In genomic region chr10:107934055-107934454, GRCm38 (mm10) we compare ENCODE assay signal across 27 mouse cellular contexts. TPM values are rescaled to one million over a fixed set of nuclear protein-coding genes. Genes with fewer than 3 reads are reported as not detected.
DNase-seq lines count a peak whose midpoint lies in the region; ATAC-seq and TF ChIP-seq lines count a peak whose summit lies in the region.
"Had no signal": no experiment of that assay in that cellular context is flagged by ENCODE, and none has a peak within 500 bp of the region (broad histone marks: within the 10 kb centered on the region; RNA-seq: fewer than 3 reads in every experiment).

No protein-coding gene starts in this region.

- H3K36me3 ChIP-seq in liver, adult 2 months (ENCODE audit: control insufficient read depth, insufficient read depth, low read length): no peaks in the 10 kb centered on the region
- H3K36me3 ChIP-seq in liver, embryonic 12.5 days: no peaks in the 10 kb centered on the region
- H3K36me3 ChIP-seq in small intestine, adult 2 months (ENCODE audit: control insufficient read depth, insufficient read depth, low read length): no peaks in the 10 kb centered on the region
- H3K36me3 ChIP-seq: embryonic facial prominence, embryonic 13.5 days; embryonic facial prominence, embryonic 15.5 days; forebrain, embryonic 10.5 days; forebrain, embryonic 12.5 days; G1E had no signal

- DNase-seq in liver, adult 2 months (ENCODE audit: extremely low read depth, low read depth, low spot score): peak; percentile 75
- DNase-seq in Patski (ENCODE audit: low read depth, low spot score): no peak
- DNase-seq in adrenal gland, postnatal 25 days: no peak
- DNase-seq in cerebellum, postnatal 10 days: no peak
- no peak for DNase-seq in embryo, embryonic 10.5 days (ENCODE audit: low spot score)
- DNase-seq: adrenal gland, postnatal 14 days; B cell, adult 2 months; cerebellum, adult 11 months; cerebellum, adult 18-20 months; cerebellum, adult 8-10 months; cerebellum, adult 9-11 months; cerebellum, postnatal 25 days; embryo, embryonic 11 days had no signal

- no peaks in the 10 kb centered on the region for H3K79me2 ChIP-seq in liver, adult 2 months (ENCODE audit: control insufficient read depth, insufficient read depth, low read length)

- POLR2A ChIA-PET in Patski (lab: Charles Lee): interaction anchor here (0.5 kb wide), 1 partner anchor 179 kb away, joined by 3 read pairs; no protein-coding TSS in a partner anchor

- no peak for TF ChIP-seq POLR2A in liver, adult 2 months (IDR thresholded peaks at IDR 0.05; ENCODE audit: extremely low read depth, insufficient read depth, low read length)
- TF ChIP-seq POLR2A in small intestine, adult 2 months (IDR thresholded peaks at IDR 0.05; ENCODE audit: low read depth, low read length): no peak

- no peak for ATAC-seq in liver, embryonic 12.5 days
- peak; percentile 46 for ATAC-seq in Patski
- ATAC-seq in megakaryocyte, adult 5-6 weeks (ENCODE audit: poor library complexity, severe bottlenecking): 0 out of 2 replicates have a peak, but pooled peaks have one; percentile 19
- ATAC-seq: CD4-positive, CD25-positive, alpha-beta regulatory T cell, adult 4 months; forebrain, embryonic 14.5 days; forebrain, embryonic 16.5 days had no signal

- H3K4me3 ChIP-seq in liver, adult 2 months (ENCODE audit: insufficient read depth, low read depth, low read length): no peak overlapping the region
- no peak overlapping the region for H3K4me3 ChIP-seq in liver, embryonic 12.5 days
- no peak overlapping the region for H3K4me3 ChIP-seq in small intestine, adult 2 months (ENCODE audit: low read depth, low read length)
- H3K4me3 ChIP-seq: embryonic facial prominence, embryonic 13.5 days; embryonic facial prominence, embryonic 15.5 days; erythroblast, embryonic 14.5 days; forebrain, embryonic 10.5 days; forebrain, embryonic 12.5 days had no signal

- peaks cover 2% of the 10 kb centered on the region; the same call in 1 of the 2 replicates for H3K4me1 ChIP-seq in liver, adult 2 months (ENCODE audit: control insufficient read depth, insufficient read depth, low read length)
- no peaks in the 10 kb centered on the region for H3K4me1 ChIP-seq in liver, embryonic 12.5 days
- H3K4me1 ChIP-seq in small intestine, adult 2 months (ENCODE audit: control insufficient read depth, insufficient read depth, insufficient read length, low read length): no peaks in the 10 kb centered on the region
- H3K4me1 ChIP-seq: forebrain, embryonic 10.5 days had no signal

- CTCF ChIA-PET in Patski (lab: Charles Lee): interaction anchor here (1.3 kb wide), 1 partner anchor 75 kb away, joined by 4 read pairs; no protein-coding TSS in a partner anchor

- no peaks in the 10 kb centered on the region for H3K27me3 ChIP-seq in liver, adult 2 months (ENCODE audit: control insufficient read depth, insufficient read depth, low read length)
- no peaks in the 10 kb centered on the region for H3K27me3 ChIP-seq in liver, embryonic 12.5 days (replicated peaks)
- no peaks in the 10 kb centered on the region for H3K27me3 ChIP-seq in Patski
- no peaks in the 10 kb centered on the region for H3K27me3 ChIP-seq in small intestine, adult 2 months (ENCODE audit: control insufficient read depth, insufficient read depth, low read length)
- H3K27me3 ChIP-seq: CH12.LX; embryonic facial prominence, embryonic 13.5 days; embryonic facial prominence, embryonic 15.5 days; forebrain, embryonic 12.5 days had no signal

- no peak overlapping the region for H3K9ac ChIP-seq in liver, adult 2 months (ENCODE audit: low read depth, low read length)
- H3K9ac ChIP-seq in liver, embryonic 12.5 days: no peak overlapping the region
- H3K9ac ChIP-seq: embryonic facial prominence, embryonic 13.5 days; embryonic facial prominence, embryonic 15.5 days; forebrain, embryonic 12.5 days had no signal

- no peak overlapping the region for H3K4me2 ChIP-seq in liver, embryonic 12.5 days
- H3K4me2 ChIP-seq: embryonic facial prominence, embryonic 13.5 days; embryonic facial prominence, embryonic 15.5 days; forebrain, embryonic 12.5 days had no signal

- no peak for TF ChIP-seq CTCF in liver, adult 2 months (IDR thresholded peaks at IDR 0.05; ENCODE audit: low read depth, low read length)
- no peak for TF ChIP-seq CTCF in Patski (IDR thresholded peaks at IDR 0.05)
- no peak for TF ChIP-seq CTCF in small intestine, adult 2 months (IDR thresholded peaks at IDR 0.05; ENCODE audit: extremely low read depth, insufficient read length, insufficient replicate concordance, low read depth, low read length)

- in situ Hi-C loops in Patski (cut with MboI; ENCODE audit: low pct_unique_long_range_greater_than_20kb): loop anchor here (5.0 kb wide), 2 partner anchors 228 to 513 kb away; partner anchors contain the start of gene Ppp1r12a

- H3K9me3 ChIP-seq in liver, embryonic 12.5 days (replicated peaks): no peaks in the 10 kb centered on the region
- H3K9me3 ChIP-seq: embryonic facial prominence, embryonic 13.5 days; embryonic facial prominence, embryonic 15.5 days; forebrain, embryonic 10.5 days; forebrain, embryonic 12.5 days; G1E had no signal

- whole genome bisulfite sequencing in liver, adult 2 months: 43% methylated on average over 3 of the region's 3 CpGs
- WGBS in liver, embryonic 12.5 days (ENCODE audit: insufficient replicate concordance): 52% methylated on average over 3 of the region's 3 CpGs
- WGBS in small intestine, adult 2 months: 42% methylated on average over 3 of the region's 3 CpGs

- H3K27ac ChIP-seq in liver, adult 2 months (replicated peaks; ENCODE audit: insufficient read depth, low read depth, low read length): no peak overlapping the region
- H3K27ac ChIP-seq in liver, embryonic 12.5 days: no peak overlapping the region
- peak overlapping the region; percentile 22; the same call in 1 of the 2 replicates for H3K27ac ChIP-seq in small intestine, adult 2 months (ENCODE audit: insufficient read depth, low read depth, low read length)
- H3K27ac ChIP-seq: embryonic facial prominence, embryonic 13.5 days; embryonic facial prominence, embryonic 15.5 days; forebrain, embryonic 10.5 days; forebrain, embryonic 12.5 days had no signal

RNA-seq across cellular contexts. Expression of gene Otogl, which starts 22.1 kb away (rescaled TPM):
- total RNA-seq in liver, adult 2 months (2014; rRNA removed): not detected in 2 replicates
- polyA plus RNA-seq in liver, adult 2 months (2012; rRNA removed): not detected in 2 replicates
- polyA plus RNA-seq in liver, embryonic 12.5 days (2016; fragmentation: Nextera tagmentation; extraction: Ambion mirVana): 0.01 and 0.02 TPM in 2 replicates
- polyA plus RNA-seq in Patski (2021): under 0.01 TPM
- not detected in 2 replicates for total RNA-seq in megakaryocyte, adult 5-6 weeks (2015)
- 0.04 and 0.08 TPM in 2 replicates for total RNA-seq in megakaryocyte, adult 5-6 weeks (2017)
- polyA plus RNA-seq in small intestine, adult 2 months (2012; rRNA removed): 0.04 TPM in 2 replicates
- total RNA-seq in adrenal gland, postnatal 25 days (2021): 0.21 and 0.33 TPM in 2 replicates
- polyA plus RNA-seq: adrenal gland, adult 2 months; CD4-positive, CD25-positive, alpha-beta regulatory T cell, adult 4 months; erythroblast, embryonic 14.5 days; forebrain, embryonic 10.5 days; forebrain, embryonic 12.5 days; G1E had no signal
